Mouse (Mus musculus) telencephalon, adult 2 months (tissue): Measurements from ENCODE around the gene Tmem51.
"Not testable (repeated sequence)": the region's sequence is repeated elsewhere in the genome, so short reads cannot be mapped to it uniquely, and the experiment has no call there.

Experiments used
- DNase-seq: peaks from one replicate; pipeline ENCODE4 v3.0.0-alpha.2; 2011; ENCODE audit warnings: low read depth, low spot score

Gene Tmem51

DNA sequence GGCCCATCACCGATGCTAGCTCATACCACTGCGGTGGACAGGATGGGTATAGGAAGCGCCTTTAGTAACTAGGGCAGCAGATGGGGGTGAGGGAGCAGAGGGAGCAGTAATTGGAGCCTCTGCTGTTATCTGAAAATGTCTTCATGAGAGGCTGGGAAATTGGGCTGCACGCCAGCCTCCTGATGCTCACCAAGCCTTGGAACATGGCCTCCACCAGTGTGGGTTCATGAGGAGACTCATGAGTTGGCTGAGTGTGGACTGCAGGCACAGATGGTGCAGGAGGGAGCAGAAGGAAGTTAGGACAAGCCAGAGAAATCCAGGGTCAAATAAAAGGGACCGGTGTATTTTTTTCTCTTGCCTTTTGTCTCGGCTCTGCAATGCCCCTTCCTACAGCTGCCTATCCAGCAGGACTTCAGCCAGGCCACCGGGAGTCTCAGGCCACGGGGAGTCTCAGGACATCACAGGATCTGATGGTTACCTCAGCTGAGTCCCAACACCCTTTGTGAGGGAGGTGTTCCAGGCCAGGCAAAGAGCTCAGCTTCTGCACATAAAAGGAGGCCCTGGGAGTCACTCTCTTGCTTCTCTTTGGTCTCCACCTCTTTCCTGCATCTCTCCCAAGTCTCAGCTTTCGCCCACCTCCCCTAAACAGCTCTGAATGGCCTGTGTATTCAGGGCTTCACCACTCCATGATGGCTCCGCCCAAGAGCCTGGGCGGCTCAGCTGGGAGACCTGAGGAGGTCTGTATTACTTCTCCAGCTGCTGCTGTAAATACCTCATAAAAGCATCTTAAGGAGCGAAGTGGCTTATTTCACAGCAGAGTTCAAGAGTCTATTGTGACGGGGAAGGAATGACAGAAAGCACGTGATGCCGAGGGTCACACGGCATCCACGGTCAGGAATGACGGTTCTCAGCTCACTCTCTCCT lies 23.4 kb downstream of the Tmem51 start:
- DNase-seq, result no peak

DNA sequence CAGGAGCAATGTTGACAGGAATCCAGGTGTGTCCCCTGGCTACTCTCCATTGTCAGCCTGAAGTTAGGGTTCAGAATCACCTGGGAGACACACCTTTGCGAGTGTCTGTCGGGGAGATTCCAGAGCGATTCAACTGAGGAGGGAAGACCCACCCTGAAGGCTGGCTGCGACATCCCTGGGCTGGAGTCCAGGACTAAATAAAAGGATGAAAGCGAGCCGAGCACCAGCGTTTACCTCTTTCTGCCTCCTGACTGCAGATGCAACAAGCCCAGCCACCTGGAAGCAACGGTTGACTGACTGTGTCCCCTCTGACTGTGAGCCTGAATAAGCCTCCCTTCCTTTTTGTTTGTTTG lies 24.3 kb downstream of the Tmem51 start:
- no peak for DNase-seq

DNA sequence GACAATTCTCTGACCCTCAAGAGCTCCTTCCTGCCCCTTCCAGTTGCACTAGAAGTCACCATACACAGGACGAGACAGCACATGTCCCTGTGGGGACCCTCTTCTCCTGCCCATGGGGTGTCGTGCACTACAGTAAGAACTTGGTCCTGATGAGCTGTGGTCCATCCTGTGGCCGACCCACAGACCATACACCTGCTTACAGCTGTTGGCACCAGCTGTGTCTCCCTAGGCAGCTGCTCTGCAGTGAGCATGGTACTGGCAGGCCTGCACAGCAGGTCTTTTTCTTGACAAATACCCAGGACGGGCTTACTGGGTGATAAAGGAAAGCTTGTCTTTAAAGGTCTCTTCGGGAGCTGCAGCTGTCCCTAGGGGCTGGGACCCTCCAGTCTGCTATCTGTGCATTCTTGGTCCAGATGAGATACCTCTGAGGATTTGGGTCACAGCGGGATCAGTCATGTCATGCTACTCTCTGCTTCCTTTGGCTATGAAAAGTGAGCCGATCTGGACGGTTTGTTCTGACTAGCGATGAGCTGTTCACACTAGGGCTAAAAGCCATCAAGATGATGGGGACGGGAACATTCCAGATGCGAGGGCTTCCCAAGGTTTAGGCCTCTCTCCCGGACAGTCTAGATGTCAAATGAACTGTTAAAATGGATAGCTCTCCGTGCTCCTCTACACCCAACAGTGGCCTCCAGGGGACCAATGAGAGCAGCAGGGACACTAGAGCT lies 24.8 kb downstream of the Tmem51 start:
- no peak for DNase-seq

DNA sequence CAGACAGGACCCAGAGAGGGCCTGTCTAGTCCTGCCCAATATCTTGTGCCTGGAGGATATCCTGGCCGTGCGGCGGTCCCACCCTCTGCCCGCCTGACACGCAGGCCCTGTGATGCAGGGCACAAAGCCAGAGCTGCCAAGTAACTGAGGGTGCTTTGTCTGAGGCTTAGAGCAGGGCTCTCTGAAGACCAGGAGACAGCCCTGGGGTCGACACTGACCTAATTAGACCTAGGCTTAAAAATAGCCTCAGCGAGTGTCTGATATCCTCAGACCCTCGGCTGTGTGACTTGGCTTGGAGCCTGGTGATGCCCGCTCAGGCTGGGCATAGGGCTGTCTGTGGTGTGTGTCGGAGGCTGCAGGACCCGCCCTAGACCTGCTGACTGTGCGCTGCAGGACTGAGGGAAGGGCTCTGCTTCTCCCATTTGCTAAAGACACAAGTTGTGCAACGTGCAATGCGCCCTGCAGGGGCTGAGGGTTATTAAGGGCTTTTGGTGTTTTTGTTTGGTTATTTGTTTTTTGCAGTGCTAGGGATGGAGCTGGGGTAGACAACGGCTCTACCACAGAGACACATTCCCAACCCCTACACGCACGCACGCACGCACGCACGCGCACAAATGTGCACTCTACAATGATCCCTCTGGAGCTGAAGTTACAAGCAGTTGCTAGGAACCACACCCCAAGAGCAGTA lies 26.4 kb downstream of the Tmem51 start:
- no peak for DNase-seq

DNA sequence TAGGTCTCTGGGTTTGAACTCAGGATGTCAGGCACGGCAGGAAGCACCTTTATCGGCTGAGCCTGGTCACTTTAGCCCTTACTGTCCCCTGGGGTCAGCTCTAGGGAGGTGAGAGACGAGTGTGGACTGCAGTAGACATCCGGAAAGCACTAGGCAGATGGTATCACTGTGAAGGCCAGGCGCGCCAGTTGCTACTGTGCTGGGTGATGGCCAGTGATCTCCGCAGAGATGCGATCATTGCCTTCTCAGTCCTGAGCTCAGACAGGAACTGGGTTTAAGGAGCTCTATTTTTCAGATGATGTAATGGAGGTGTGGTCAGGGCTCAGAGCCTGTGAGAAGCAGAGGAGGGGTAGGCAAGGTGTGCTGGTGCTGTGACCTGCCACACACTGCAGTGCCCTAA lies 28.5 kb downstream of the Tmem51 start:
- DNase-seq, result no peak

DNA sequence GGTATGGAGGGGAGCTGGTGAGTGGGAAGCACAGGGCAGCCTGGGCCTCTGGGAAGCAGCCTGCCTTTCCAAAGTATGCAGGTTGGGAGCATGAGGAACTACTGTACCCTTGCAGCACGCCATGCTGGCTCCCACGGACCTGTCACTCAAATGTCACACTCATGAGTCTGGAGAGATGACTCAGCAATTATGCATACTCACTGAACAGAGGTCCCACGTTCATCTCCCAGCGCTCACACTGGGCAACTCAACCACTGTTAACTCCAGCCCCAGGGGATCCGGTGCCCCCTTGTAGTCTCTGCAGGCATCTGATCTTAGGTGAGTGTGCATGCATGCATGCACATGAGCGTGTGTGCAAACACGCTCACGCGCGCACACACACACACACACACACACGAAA lies 29.5 kb downstream of the Tmem51 start:
- no peak for DNase-seq

DNA sequence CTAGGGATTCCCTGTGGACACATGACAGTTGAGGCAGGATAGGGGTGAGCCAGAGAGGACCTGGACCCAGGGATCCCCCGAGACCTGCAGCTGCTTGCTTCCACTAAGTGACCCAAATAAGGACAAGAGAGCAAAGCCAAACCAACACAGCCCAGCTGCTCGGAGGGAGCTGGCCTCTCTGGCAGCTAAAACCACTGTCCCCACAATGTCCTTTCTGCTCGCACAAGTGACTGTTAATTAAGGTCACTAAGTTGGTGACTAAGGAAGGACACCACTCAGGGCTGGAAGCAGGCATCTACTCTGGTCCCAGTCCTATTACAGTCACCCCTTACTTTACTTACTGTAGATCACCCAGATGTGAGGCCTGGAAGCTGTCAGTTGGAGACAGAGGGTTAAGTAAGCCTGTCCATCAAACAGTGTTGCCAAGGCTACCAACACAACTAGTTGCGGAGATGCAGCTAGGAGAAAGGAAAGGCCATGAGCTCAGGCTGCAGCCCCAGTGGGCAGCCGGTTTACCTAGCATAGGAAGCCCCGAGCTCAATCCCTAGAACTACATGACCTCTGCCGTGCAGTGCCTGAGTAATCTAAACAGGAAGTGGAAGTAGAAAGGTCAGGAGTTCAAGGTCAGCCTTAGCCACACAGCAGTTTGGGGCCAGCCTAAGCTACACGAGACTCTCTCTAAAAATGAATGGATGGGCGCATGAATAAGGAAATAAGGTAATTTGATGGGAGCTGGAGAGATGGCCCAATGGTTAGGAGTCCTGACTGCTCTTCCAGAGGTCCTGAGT lies 30.2 kb downstream of the Tmem51 start:
- no peak for DNase-seq

DNA sequence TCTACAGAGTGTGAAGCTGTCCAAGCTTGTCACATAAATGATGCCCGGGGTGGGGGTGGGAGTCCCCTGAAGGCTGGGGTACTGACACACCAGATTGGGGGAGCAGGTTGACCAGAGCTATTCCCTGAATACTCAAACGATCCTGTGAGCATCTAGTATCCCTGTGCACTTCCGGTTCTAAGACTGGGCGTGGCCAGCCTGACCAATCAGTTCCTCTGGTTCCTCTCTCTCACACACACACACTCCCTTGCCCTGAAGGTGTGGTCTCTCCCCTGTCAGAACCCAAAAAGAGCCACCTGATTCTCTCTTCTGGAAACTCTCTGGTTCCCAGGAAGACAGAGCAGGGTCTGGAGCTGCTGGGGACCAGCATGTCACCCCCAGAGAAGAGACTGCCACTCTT lies 30.8 kb downstream of the Tmem51 start:
- no peak for DNase-seq

DNA sequence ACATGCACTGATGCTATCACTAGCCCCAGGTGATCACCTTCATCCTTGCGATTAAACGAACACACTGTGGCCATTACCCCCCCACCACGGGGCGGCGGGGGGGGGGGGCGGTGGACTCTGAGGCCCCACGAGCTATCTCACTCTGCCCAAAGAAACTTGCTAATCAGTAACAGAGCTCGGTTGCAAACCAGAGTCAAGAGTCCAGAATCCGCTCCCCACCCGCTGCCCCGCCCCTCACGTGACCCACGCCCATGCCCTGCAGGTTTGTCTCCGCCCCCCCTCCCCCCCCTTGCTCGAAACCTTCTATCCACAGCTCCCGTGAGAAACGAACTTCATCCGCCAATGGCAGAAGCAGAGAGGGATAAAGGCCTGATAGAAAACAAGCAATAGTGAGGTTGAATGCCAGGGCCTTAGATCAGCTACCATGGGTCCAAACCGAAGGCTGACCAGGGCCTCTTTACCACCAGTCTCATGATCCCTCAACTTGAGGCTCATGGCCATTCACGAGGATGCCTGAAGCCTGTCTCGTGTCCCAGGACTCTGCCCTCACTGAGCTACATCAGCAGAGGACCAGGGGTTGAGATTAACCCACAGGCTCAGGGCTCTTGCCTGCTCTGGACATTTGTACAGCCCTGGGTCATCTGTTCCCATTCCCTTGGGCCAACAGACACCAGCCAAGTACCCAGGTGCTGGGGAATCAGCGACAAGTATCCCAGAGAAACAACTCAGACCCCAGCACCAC lies 31.5 kb downstream of the Tmem51 start:
- no peak for DNase-seq

DNA sequence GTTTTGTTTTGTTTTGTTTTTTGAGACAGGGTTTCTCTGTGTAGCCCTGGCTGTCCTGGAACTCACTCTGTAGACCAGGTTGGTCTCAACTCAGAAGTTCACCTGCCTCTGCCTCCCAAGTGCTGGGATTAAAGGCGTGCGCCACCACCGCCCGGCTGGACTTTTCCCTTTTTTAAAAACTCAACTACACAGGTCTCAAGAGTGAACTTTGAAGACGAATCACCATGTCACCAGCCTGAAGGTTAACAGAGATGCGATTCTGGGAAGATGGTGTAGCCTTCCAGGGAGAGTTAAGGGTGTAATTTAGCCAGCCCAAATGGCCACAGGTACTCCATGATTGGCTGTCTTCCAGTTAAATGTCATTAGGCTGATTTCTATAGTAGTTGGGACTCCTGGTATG lies 32.2 kb downstream of the Tmem51 start:
- DNase-seq, result not testable (repeated sequence)

DNA sequence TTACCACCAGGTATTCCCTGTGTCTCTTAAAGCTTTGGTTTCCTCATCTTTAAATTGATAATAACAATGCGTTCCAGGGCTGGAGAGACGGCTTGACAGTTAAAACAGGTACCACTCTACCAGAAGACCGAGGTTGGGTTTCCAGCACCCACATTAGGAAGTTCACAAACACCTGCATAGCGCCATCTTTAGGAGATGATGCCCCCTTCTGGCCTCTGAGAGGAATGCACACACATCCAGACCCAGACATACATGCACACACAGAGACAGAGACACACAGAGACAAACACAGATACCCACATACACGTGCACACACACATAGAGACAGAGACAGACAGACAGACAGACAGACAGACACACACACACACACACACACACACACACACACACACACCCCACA lies 34.1 kb downstream of the Tmem51 start:
- no peak for DNase-seq

DNA sequence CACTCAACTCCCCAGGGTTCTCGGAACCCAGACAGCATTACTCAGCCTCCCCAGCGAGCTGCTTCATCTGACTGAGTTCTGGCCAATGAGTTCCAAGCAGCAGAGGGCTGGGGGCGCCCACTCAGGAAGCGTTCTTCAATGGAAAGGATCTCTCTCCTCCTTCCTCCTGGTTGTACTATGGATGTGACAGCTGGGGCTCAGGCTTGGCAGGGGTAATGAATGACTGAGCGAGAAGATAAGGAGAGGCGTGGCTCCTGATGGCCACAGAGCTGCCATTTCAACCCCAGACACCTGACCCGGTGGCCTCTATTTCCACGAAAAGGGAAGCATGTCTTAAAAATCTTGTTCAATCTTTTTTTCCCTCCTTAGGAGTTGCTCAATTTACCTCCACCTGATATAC lies 35.7 kb downstream of the Tmem51 start:
- no peak for DNase-seq

DNA sequence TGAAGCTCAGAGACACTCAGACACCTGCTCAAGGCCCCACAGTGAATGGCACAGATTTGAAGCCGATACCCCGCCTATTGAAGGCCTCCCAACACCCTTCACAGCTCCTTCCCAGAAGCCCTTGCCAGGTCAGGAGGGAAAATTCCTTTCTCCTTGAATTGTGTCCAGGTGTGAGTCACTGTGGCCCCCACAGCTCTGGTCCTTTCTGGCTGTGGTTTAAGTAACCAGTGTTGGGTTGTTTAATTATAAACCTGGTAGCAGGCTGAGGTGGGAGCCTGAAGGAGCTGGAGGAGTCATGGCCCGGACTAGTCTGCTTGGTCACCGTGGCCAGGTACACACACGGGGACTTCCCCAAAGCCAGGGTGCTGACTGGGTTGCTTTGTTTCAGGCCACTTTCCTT lies 37.1 kb downstream of the Tmem51 start:
- DNase-seq, result no peak

DNA sequence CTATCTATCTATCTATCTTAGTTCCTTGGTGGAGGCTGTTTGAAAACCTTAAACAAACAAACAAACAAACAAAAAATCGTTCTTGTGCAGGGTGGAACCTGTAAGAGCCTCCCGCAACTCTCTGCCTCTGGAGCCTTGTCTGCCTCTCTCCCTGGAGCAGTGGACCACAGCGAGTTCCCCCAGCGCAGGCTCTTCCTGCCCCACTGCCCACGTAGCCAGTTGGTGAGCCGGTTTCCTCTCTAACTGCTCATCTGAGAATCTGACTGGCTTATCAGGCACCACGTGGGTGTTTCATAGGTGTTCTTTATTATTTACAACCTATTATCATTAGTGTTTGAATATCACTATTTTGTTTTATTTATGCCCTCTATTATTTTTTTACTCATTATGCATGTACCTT lies 37.6 kb downstream of the Tmem51 start:
- no peak for DNase-seq

DNA sequence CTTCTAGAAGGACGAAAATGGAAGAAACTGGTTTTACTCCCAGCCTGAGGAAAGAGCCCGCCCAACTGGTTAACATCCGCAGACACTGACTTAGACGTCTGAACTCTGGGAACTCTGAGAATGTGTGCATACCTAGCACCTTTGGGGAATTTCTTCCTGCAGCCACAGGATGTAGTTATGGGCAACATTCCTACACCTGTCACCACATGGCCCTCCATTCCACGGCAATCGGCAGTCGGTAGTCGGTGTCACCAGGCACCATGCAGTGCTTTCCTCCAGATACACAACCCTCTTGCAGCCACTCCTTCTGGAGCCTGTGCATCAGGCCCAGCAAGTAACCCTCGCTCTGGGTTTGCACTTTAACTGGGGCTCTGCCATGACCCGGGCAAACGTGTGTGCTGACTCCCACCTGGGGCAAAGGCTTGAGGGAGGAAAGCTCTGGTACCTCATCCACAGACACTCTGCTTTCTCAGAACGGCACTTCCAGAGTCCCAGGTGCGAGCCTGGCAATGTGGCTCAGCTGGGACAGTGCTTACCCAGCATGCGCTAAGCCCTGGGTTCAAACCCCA lies 38.4 kb downstream of the Tmem51 start:
- no peak for DNase-seq

DNA sequence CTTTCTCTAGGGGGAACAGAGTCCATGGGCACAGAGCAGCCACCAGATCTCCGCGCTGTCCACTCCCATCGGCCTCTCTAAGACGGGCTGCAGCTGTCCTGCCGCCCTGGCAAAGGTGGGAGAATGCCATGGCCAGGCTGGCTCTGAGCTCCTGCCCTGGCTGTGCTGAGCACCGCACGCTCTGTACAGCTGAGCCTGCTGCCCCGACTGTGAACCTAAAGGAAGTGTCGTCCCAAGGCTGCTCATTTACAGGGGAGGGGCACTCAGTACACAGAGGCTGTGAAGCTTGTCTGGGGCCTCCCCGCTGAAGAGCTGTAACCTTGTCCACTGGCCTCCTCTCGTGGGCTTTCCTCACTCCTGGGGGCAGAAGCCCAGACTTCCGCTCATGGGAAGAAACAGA lies 39.7 kb downstream of the Tmem51 start:
- DNase-seq, result no peak

DNA sequence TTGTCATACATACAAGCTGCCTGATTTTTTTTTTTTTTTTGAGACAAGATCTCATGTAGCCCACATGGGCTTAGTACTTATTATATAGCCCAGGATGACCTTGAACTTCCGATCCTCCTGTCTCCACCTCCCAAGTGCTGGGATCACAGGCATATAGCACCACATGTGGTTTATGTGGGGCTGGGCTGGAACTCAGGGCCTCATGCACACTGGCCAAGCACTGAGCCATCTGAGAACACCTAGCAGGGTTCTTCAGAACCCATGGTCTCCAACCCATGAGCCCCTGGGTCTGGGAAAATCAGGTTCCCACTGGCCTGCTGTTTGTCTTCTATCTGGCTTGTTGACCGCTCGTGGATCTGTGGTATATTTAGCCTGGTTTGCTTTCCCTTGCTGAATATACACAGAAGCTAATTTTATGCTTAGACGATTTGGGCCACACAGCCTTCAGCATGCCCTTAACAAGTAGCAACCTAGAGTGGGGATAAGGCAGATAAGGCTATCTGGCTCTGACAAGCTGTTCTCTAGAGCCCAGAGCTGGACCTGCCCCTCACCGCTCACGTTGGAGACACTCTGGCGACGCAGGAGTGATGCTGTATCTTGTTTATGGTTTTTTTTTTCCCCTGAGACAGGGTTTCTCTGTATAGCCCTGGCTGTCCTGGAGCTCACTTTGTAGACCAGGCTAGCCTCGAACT lies 44.3 kb downstream of the Tmem51 start:
- no peak for DNase-seq

DNA sequence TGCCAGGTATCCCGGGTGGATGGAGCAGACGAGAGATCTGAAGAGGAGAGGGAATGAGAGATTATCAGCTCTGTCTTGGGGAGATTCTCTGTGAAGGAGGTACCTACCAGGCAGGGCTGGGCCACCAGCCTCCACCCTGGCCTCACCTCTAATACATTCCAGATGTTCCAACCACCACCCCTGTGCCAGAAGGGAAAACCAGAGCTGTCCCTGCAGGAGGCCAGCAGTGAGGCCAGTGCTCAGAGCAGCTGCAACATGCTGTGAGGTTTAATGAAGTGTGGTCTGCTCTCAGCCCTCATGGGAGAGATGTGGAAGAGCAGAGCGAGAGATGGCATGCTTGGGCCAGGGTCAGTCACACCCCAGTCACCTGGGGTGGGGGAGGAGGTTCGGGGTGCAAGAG lies 46.2 kb downstream of the Tmem51 start:
- DNase-seq, result no peak

DNA sequence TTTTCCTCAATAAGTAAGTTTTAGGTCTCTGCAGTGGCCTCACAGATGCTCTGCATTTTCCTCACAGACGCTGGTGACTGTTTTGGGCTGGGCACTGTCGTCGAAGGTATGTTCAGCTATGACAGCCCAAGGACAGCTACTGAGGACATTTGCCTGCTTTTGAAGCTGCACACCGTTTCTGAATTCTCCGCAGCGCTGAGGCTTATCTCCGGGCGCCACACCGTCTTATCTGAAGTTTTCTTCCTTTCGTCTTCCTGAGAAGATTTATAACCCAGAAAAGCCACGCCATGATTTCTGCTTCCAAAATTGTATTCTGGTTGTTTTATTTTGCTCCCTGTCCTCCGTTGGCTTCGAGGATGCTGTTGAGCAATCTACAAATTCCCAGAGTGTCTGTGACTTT lies 55.6 kb downstream of the Tmem51 start:
- no peak for DNase-seq

DNA sequence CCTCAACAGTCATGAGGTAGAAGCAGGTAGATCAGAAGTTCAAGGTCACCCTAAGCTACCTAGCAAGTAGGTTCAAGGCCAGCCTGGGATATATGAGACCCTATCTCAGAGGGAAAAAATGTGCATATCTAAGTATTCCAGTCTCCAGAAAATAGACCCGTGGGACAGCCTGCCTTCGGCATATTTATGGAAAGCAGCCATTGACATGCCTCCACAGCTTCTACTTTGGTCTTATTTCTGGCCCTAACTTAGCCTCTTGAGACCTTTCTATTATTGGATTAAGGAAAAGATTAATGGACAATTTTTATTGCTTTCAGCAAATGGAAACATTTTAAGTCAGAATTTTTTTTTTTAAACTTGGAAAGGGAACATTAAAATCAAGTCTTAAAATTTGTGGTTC lies 57.1 kb downstream of the Tmem51 start:
- no peak for DNase-seq
